Mouse (Mus musculus) MEL (cell line): Measurements from ENCODE around the gene Prex1. TPM values are rescaled to one million over a fixed set of nuclear protein-coding genes. Genes with fewer than 3 reads are reported as not detected.
"Not testable (repeated sequence)": the region's sequence is repeated elsewhere in the genome, so short reads cannot be mapped to it uniquely, and the experiment has no call there.

ENCODE experiments used
- DNase-seq: peaks from one replicate; pipeline ENCODE4 v3.0.0; 2011; ENCODE audit warnings: low read depth, low spot score
- H3K27ac ChIP-seq: 2 replicates; pipeline ENCODE4 v1.5.1; 2012; ENCODE audit warnings: low read depth, mild to moderate bottlenecking, control low read depth, low read length, moderate library complexity; ENCODE audit not compliant: control insufficient read depth
- H3K27me3 ChIP-seq, 2 experiments: fragments of 150-350 bp in 1 of 2; sonication (generic) in 1 of 2; 2 replicates each; pipeline ENCODE4 v1.6.1; 2012; ENCODE audit warnings: low read length in 2 of 2, mild to moderate bottlenecking in 2 of 2, improper control_type of control experiment in 1 of 2, moderate library complexity in 1 of 2; ENCODE audit not compliant: insufficient read depth in 2 of 2, control insufficient read depth in 1 of 2
- H3K36me3 ChIP-seq, 2 experiments: 2 replicates each; pipeline ENCODE4 v1.6.1; 2012 to 2014; ENCODE audit warnings: low read length in 2 of 2, improper control_type of control experiment in 1 of 2, inconsistent platforms in 1 of 2, mild to moderate bottlenecking in 1 of 2; ENCODE audit not compliant: insufficient read depth in 2 of 2, control insufficient read depth in 1 of 2
- H3K4me1 ChIP-seq, 2 experiments: fragments of 150-350 bp in 1 of 2; sonication (generic) in 1 of 2; 2 replicates each; pipeline ENCODE4 v1.6.1; 2012; ENCODE audit warnings: low read length in 2 of 2, improper control_type of control experiment in 1 of 2, mild to moderate bottlenecking in 1 of 2; ENCODE audit not compliant: insufficient read depth in 2 of 2, control insufficient read depth in 1 of 2
- H3K4me3 ChIP-seq, 2 experiments: fragments of 150-350 bp in 1 of 2; sonication (generic) in 1 of 2; 2 replicates each; pipeline ENCODE4 v1.5.1; 2012; ENCODE audit warnings: low read depth in 2 of 2, low read length in 2 of 2, mild to moderate bottlenecking in 2 of 2, moderate library complexity in 2 of 2, control low read depth in 1 of 2, improper control_type of control experiment in 1 of 2; ENCODE audit not compliant: control insufficient read depth in 1 of 2, insufficient read depth in 1 of 2
- H3K79me2 ChIP-seq: 2 replicates; pipeline ENCODE4 v1.6.1; 2012; ENCODE audit warnings: mild to moderate bottlenecking, low read length, moderate library complexity; ENCODE audit not compliant: control insufficient read depth, poor library complexity, insufficient read depth
- H3K9ac ChIP-seq: 2 replicates; pipeline ENCODE4 v1.6.1; 2012; ENCODE audit warnings: low read depth, mild to moderate bottlenecking, control low read depth, low read length, moderate library complexity; ENCODE audit not compliant: control insufficient read depth, poor library complexity, severe bottlenecking
- H3K9me3 ChIP-seq: fragments of 150-350 bp; sonication (generic); replicated peaks from 2 replicates; pipeline ENCODE4 v1.6.1; 2012; ENCODE audit warnings: mild to moderate bottlenecking, low read length, improper control_type of control experiment, moderate library complexity; ENCODE audit not compliant: insufficient read depth
- CHD1 ChIP-seq: IDR thresholded peaks from 2 replicates; pipeline ENCODE4 v1.6.1; 2012; ENCODE audit warnings: low read depth, mild to moderate bottlenecking, inconsistent platforms, low read length, improper control_type of control experiment
- CTCF ChIP-seq, 3 experiments: IDR thresholded peaks in 2 of 3; conservative IDR thresholded peaks in 1 of 3; 2 replicates each; pipeline ENCODE4 v1.5.1; 2011 to 2012; ENCODE audit warnings: low read length in 3 of 3, low read depth in 2 of 3, mild to moderate bottlenecking in 2 of 3, improper control_type of control experiment in 1 of 3, inconsistent platforms in 1 of 3, mixed read lengths in 1 of 3, moderate library complexity in 1 of 3; ENCODE audit not compliant: control insufficient read depth in 1 of 3, insufficient read depth in 1 of 3, poor library complexity in 1 of 3, severe bottlenecking in 1 of 3
- EP300 ChIP-seq, 2 experiments: IDR thresholded peaks; 2 replicates each; pipeline ENCODE4 v1.6.1; 2011; ENCODE audit warnings: improper control_type of control experiment in 2 of 2, low read length in 2 of 2, low read depth in 1 of 2, mild to moderate bottlenecking in 1 of 2
- ETS1 ChIP-seq: IDR thresholded peaks from 2 replicates; pipeline ENCODE4 v1.6.1; 2012; ENCODE audit warnings: low read depth, mild to moderate bottlenecking, inconsistent platforms, low read length, improper control_type of control experiment, moderate library complexity
- GATA1 ChIP-seq: IDR thresholded peaks from 2 replicates; pipeline ENCODE4 v1.6.1; 2011; ENCODE audit warnings: low read depth, low read length, improper control_type of control experiment
- JUND ChIP-seq: IDR thresholded peaks from 2 replicates; pipeline ENCODE4 v1.6.1; 2011; ENCODE audit warnings: low read depth, mild to moderate bottlenecking, improper control_type of control experiment, low read length
- MAX ChIP-seq: IDR thresholded peaks from 2 replicates; pipeline ENCODE4 v1.6.1; 2011; ENCODE audit warnings: low read length, improper control_type of control experiment
- MAZ ChIP-seq: IDR thresholded peaks from 2 replicates; pipeline ENCODE4 v1.6.1; 2012; ENCODE audit warnings: low read depth, mild to moderate bottlenecking, inconsistent platforms, low read length, improper control_type of control experiment
- MEF2A ChIP-seq: IDR thresholded peaks from 2 replicates; pipeline ENCODE4 v1.6.1; 2014; ENCODE audit warnings: low read depth, mild to moderate bottlenecking, inconsistent platforms, low read length, improper control_type of control experiment; ENCODE audit not compliant: poor library complexity, insufficient replicate concordance, severe bottlenecking; ENCODE audit errors: extremely low read depth
- MYC ChIP-seq: IDR thresholded peaks from 2 replicates; pipeline ENCODE4 v1.6.1; 2011; ENCODE audit warnings: low read depth, mild to moderate bottlenecking, low read length, improper control_type of control experiment, moderate library complexity
- NELFE ChIP-seq: IDR thresholded peaks from 2 replicates; pipeline ENCODE4 v1.6.1; 2011; ENCODE audit warnings: low read depth, low read length, improper control_type of control experiment
- POLR2AphosphoS2 ChIP-seq: IDR thresholded peaks from 2 replicates; pipeline ENCODE4 v1.6.1; 2011; ENCODE audit warnings: low read length, improper control_type of control experiment
- POLR2AphosphoS5 ChIP-seq: IDR thresholded peaks from 2 replicates; pipeline ENCODE4 v1.6.1; 2012; ENCODE audit warnings: low read depth, borderline replicate concordance, mild to moderate bottlenecking, inconsistent platforms, low read length, moderate library complexity, mixed read lengths
- RAD21 ChIP-seq: IDR thresholded peaks from 2 replicates; pipeline ENCODE4 v1.6.1; 2011; ENCODE audit warnings: mild to moderate bottlenecking, low read depth, low read length, improper control_type of control experiment
- SIN3A ChIP-seq: IDR thresholded peaks from 2 replicates; pipeline ENCODE4 v1.6.1; 2012; ENCODE audit warnings: low read length, improper control_type of control experiment, inconsistent platforms
- TAL1 ChIP-seq: IDR thresholded peaks from 2 replicates; pipeline ENCODE4 v1.6.1; 2012; ENCODE audit warnings: mild to moderate bottlenecking, inconsistent platforms, low read length, moderate library complexity, mixed read lengths
- TCF12 ChIP-seq: IDR thresholded peaks from 2 replicates; pipeline ENCODE4 v1.6.1; 2014; ENCODE audit warnings: low read depth, mild to moderate bottlenecking, inconsistent platforms, low read length, improper control_type of control experiment, moderate library complexity
- UBTF ChIP-seq: IDR thresholded peaks from 2 replicates; pipeline ENCODE4 v1.6.1; 2012; ENCODE audit warnings: low read depth, mild to moderate bottlenecking, inconsistent platforms, low read length, improper control_type of control experiment, moderate library complexity, borderline replicate concordance; ENCODE audit not compliant: insufficient read depth
- USF2 ChIP-seq, 2 experiments: IDR thresholded peaks; 2 replicates each; pipeline ENCODE4 v1.6.1; 2011 to 2012; ENCODE audit warnings: improper control_type of control experiment in 2 of 2, low read length in 2 of 2, borderline replicate concordance in 1 of 2, inconsistent platforms in 1 of 2, low read depth in 1 of 2, mild to moderate bottlenecking in 1 of 2; ENCODE audit not compliant: insufficient read depth in 1 of 2
- ZC3H11A ChIP-seq: IDR thresholded peaks from 2 replicates; pipeline ENCODE4 v1.6.1; 2012; ENCODE audit warnings: low read depth, mild to moderate bottlenecking, inconsistent platforms, low read length, improper control_type of control experiment
- ZKSCAN1 ChIP-seq: IDR thresholded peaks from 2 replicates; pipeline ENCODE4 v1.6.1; 2012; ENCODE audit warnings: low read depth, mild to moderate bottlenecking, inconsistent platforms, low read length, improper control_type of control experiment, moderate library complexity
- ZMIZ1 ChIP-seq: IDR thresholded peaks from 2 replicates; pipeline ENCODE4 v1.6.1; 2012; ENCODE audit warnings: low read depth, mild to moderate bottlenecking, inconsistent platforms, low read length, improper control_type of control experiment, moderate library complexity
- ZNF384 ChIP-seq: IDR thresholded peaks from 2 replicates; pipeline ENCODE4 v1.6.1; 2012; ENCODE audit warnings: low read depth, mild to moderate bottlenecking, inconsistent platforms, low read length, improper control_type of control experiment
- polyA plus RNA-seq, 2 experiments: library from polyadenylated mRNA; stranded (reverse) in 1 of 2; unstranded in 1 of 2; fragments of >175 nt in 1 of 2; fragments of >200 nt in 1 of 2; gene quantifications; 2 replicates each; pipeline versions ENCODE4 v1.2.1 to v1.2.4; 2012; ENCODE audit warnings: low replicate concordance in 2 of 2, low read depth in 1 of 2; ENCODE audit not compliant: insufficient read length in 2 of 2, insufficient read depth in 1 of 2, missing spikeins in 1 of 2
- total RNA-seq: library from RNA; depleted of rRNA; stranded (reverse); fragments of 300-350 nt; gene quantifications from 2 replicates; pipeline ENCODE4 v1.2.3, GENCODE M21; 2012

The Prex1 gene
- total and polyA plus RNA-seq, 3 experiments = 8.0 to 33.1 (median 15.8) TPM

DNA sequence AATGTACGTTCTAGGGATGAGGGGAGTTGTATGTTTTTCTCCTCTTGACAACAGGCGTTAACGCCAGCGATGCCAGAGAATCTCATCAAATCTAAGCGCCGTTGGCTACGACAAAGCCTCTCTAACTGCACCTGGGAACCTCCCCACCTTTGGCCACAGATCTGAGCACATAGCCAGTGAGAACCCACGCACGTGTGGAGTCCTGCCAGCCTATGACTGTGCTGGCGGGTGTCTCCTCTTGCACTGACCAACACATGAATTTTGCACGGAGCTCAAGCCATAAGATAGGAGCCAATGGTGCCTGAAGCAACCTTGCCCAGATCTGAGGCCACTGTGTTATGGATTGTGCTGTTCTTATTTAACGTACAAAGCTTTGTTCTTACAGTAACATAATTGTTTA is 193.1 kb downstream of the Prex1 start:
- no peaks in the 10 kb centered on the region for H3K9me3 ChIP-seq
- H3K79me2 ChIP-seq = no peaks in the 10 kb centered on the region
- no peak for TF ChIP-seq JUND
- no peak for TF ChIP-seq NELFE
- TF ChIP-seq SIN3A = no peak
- no peak for TF ChIP-seq TAL1
- no peak for TF ChIP-seq RAD21
- no peak for TF ChIP-seq CHD1
- no peak for TF ChIP-seq CTCF (IDR thresholded peaks at IDR 0.05 in 2 of 3, conservative IDR thresholded peaks at IDR 0.05 in 1 of 3; ENCODE audit: control insufficient read depth in 1 of 3, insufficient read depth in 1 of 3, low read depth in 2 of 3, low read length in 3 of 3, poor library complexity in 1 of 3, severe bottlenecking in 1 of 3)
- TF ChIP-seq GATA1 = no peak
- TF ChIP-seq ZC3H11A = no peak
- no peak for TF ChIP-seq POLR2AphosphoS5
- TF ChIP-seq MAZ = no peak
- no peak for TF ChIP-seq EP300 (IDR thresholded peaks at IDR 0.05; ENCODE audit: low read depth in 1 of 2, low read length in 2 of 2)
- TF ChIP-seq ETS1 = no peak
- TF ChIP-seq ZMIZ1 = no peak
- TF ChIP-seq, all 39 proteins: peak for 0
- Histone ChIP-seq H3K36me3 (no peaks in the 10 kb centered on the region), H3K27ac (no peak overlapping the region), H3K9ac (no peak overlapping the region), H3K4me3 (no peak overlapping the region), H3K4me1 (no peaks in the 10 kb centered on the region), H3K27me3 (no peaks in the 10 kb centered on the region)
- DNase-seq = no peak

DNA sequence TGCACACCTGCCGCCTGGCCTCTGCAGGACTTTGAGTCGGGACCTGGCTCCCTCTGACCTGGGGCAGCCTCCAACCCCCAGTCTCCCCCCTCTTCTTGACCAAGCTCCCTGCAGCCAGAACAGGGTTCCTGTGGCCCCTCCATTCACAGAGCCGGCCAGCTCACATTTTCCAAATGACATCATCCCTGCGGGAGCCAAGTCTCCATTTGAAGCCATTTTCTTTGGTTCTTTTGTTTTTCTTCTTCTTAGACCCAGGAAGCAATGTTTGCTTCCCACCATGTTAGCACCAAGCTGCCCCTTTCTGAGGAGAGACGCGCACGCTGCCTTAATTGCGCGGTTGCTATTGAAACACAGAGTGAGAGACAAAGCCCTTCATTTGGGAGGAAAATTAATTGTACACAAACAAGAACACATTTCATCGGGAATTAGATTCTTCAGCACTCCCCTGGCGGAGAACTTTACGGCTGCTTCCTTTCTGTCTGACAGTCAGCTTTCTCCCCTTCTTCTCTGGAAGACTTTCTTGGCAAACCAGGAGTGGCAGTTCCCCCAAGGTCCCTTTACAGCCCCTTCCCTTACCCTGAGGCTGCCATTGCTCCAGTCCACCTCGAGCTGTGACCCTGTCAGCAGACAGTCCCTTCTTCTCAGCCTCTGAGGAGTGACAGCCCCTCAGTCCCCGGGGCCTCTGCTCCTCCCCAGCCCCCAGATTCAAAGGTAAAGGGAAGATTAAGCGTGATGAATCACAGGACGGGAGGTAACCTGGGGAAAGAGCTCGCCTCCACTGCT is 196.0 kb downstream of the Prex1 start:
- H3K36me3 ChIP-seq, H3K9ac ChIP-seq, H3K27ac ChIP-seq, H3K4me3 ChIP-seq, H3K27me3 ChIP-seq, H3K79me2 ChIP-seq, H3K4me1 ChIP-seq, H3K9me3 ChIP-seq, DNase-seq: not testable (repeated sequence)

DNA sequence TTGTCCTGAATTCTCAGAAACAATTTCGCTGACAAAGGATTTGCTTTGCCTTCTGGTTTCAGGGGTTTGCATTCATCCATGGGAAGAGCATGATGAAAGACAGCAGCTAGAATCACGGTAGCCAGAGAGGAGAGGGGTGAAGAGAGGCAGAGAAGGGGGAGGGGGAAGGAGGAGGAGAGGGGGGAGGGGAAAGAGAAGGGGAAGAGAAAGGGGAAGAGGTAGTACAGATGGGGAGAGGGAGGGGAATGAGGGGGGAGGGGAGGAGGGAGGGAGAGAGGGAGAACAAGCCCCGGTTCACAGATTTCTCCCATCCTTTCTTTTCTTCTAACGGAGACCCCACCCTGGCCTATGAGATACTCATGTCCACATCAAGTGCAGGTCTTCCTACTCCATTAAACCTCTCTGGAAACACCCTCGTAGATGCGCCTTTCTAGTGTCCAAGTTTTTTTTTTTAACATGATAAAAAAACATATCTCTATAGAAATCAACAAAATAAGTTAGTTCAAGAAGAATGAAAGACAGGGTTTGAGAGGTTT is 196.7 kb downstream of the Prex1 start:
- no peak for DNase-seq
- Histone ChIP-seq H3K9ac (no peak overlapping the region), H3K79me2 (no peaks in the 10 kb centered on the region), H3K27me3 (no peaks in the 10 kb centered on the region), H3K36me3 (no peaks in the 10 kb centered on the region), H3K4me1 (no peaks in the 10 kb centered on the region), H3K4me3 (no peak overlapping the region), H3K9me3 (no peaks in the 10 kb centered on the region), H3K27ac (no peak overlapping the region)
- TF ChIP-seq CHD1 (no peak), TCF12 (no peak), MAX (no peak), MYC (no peak), ETS1 (no peak), MEF2A (no peak), USF2 (IDR thresholded peaks at IDR 0.05; ENCODE audit: borderline replicate concordance in 1 of 2, insufficient read depth in 1 of 2, low read depth in 1 of 2, low read length in 2 of 2) (no peak), ZKSCAN1 (no peak), ZNF384 (no peak), SIN3A (no peak), POLR2AphosphoS2 (no peak), ZMIZ1 (no peak), ZC3H11A (no peak), MAZ (no peak), CTCF (IDR thresholded peaks at IDR 0.05 in 2 of 3, conservative IDR thresholded peaks at IDR 0.05 in 1 of 3; ENCODE audit: control insufficient read depth in 1 of 3, insufficient read depth in 1 of 3, low read depth in 2 of 3, low read length in 3 of 3, poor library complexity in 1 of 3, severe bottlenecking in 1 of 3) (no peak), UBTF (no peak)
